Mouse (Mus musculus) lung, adult 2 months (tissue): ENCODE results near the gene Xntrpc.

Experiments used
- CTCF ChIP-seq: fragments of 200-500 bp; IDR thresholded peaks from 2 replicates; pipeline ENCODE4 v1.5.1; 2011; ENCODE audit warnings: mild to moderate bottlenecking, low read length, control low read depth; ENCODE audit not compliant: insufficient read depth
- POLR2A ChIP-seq: fragments of 200-500 bp; IDR thresholded peaks from 2 replicates; pipeline ENCODE4 v1.6.1; 2011; ENCODE audit warnings: low read depth, mild to moderate bottlenecking, control low read depth, low read length, borderline replicate concordance; ENCODE audit errors: extremely low read depth

GRCm38 (mm10) chr7:102132395-102132794 lies 66.9 kb downstream of the Xntrpc start:
- TF ChIP-seq POLR2A (no peak), CTCF (no peak)
